Mouse (Mus musculus) WW6 (cell line): ENCODE data around the gene Mier2.

ENCODE experiments used
- DNase-seq: peaks from one replicate; pipeline ENCODE4 v3.0.0-alpha.2; 2013; ENCODE audit warnings: low read depth, low spot score

The Mier2 gene

DNA sequence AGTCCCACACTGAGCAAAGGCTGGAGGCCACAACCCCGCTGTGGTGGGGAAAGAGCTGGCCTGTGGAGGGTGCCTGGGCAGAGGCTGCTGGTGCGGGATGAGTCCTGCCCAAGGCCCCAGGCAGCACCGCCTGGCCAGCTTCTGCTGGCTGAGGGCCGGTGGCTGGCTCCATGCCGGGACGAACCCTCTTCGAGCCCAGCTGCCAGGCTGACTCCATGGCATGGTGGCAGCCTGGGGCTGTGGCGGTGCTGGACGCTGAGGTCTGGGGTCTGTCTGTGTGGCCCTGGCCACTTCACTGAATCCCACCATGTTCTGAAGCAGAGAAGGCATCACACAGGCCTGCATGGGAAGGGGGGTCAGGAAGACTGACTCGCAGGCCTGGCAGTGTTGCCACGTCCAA, 14.3 kb downstream of the Mier2 start:
- no peak for DNase-seq

GRCm38 (mm10) chr10:79539701-79540495, 15.1 kb downstream of the Mier2 start:
- no peak for DNase-seq

DNA sequence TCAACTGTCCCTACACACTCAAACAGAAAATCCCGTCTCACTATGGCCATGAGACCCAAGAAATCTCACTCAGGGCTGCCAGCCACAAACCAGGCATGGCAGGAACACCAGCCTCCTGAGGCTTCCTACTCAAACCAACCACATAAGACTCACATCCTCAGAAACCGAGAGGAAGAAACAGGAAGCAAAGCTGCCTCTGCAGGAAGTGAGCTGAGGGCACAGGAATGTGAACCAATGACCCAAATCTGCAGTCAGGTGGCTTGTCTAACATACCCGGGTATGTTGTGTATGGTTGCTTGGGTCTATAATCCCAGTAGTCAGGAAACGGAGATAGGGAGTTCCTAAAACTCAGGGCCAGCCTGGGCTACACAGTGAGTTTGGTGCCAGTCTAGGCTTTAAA, 16.1 kb downstream of the Mier2 start:
- no peak for DNase-seq

DNA sequence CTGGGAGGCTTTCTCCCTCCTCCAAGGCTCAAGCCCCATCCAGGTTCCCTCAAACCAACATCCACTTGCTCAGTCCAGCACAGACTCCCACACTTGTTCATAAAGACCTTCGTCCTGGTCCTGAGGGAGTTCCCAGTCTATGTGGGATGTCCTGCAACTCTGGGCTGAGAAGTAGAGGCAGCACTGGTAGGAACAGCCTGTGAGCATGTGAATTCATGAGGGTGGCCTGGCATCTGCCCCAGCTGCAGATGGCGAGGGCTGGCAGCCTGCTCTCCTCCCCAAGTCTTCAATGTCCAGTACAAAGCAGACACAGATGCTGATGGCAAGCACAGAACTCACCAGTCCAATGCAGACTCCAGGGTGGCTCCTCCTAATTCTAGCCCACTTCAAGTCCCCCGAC, 16.7 kb downstream of the Mier2 start:
- no peak for DNase-seq

- no peak for DNase-seq
These were observed 17.2 kb downstream of the Mier2 start for GRCm38 (mm10) chr10:79537781-79538180.

- no peak for DNase-seq
These were observed 17.7 kb downstream of the Mier2 start for GRCm38 (mm10) chr10:79537271-79537670.

- no peak for DNase-seq
These were observed 18.4 kb downstream of the Mier2 start for GRCm38 (mm10) chr10:79536461-79537080.

DNA sequence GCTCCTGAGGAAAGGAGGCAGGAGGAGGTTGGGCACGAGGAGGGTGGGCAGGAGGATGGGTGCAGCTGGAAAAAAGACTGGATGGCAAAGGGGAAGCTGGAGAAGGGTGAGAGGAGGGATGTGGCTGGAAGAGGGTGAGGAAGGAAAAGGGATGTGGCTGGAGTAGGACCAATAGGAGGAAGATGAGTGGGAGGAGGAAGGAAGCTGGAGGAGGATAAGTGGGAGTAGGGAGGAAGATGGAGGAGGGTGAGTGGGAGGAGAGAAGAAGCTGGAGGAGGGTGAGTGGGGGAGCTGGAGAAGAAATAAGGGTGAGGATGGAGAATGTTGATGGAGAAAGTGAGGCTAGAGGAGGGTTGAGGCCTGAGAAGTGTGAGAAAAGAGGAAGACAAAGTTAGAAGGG, 19.6 kb downstream of the Mier2 start:
- no peak for DNase-seq

- no peak for DNase-seq
These were observed 20.6 kb downstream of the Mier2 start for GRCm38 (mm10) chr10:79534426-79534825.

GRCm38 (mm10) chr10:79533126-79533911, 21.7 kb downstream of the Mier2 start, which contains the start of gene Plpp2:
Plpp2 (minus strand) TSS chr10:79533796.
- no peak for DNase-seq

GRCm38 (mm10) chr10:79532678-79533077, 22.3 kb downstream of the Mier2 start:
- DNase-seq: no peak

- DNase-seq: no peak
These were observed 23.4 kb downstream of the Mier2 start for GRCm38 (mm10) chr10:79531593-79531992.

GRCm38 (mm10) chr10:79530721-79531120, 24.3 kb downstream of the Mier2 start:
- DNase-seq: no peak

GRCm38 (mm10) chr10:79530241-79530640, 24.8 kb downstream of the Mier2 start:
- DNase-seq: no peak

DNA sequence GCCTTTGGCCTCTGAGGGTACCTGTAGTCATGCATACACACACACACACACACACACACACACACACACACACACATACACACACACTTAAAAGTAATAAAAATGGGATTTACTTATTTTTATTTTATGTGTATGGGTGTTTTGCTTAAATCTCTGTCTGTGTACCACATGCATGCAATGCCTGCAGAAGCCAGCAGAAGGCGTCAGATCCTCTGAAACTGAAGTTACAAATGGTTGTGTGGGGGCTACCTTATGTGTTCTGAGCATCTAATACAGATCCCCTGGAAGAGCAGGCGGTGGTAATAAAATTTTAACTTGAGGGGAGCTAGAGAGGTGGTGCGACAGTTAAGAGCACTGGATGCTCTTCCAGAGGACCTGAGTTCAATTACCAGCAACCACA, 26.9 kb downstream of the Mier2 start:
- no peak for DNase-seq

- DNase-seq: no peak
These were observed 27.6 kb downstream of the Mier2 start for GRCm38 (mm10) chr10:79527453-79527845.

DNA sequence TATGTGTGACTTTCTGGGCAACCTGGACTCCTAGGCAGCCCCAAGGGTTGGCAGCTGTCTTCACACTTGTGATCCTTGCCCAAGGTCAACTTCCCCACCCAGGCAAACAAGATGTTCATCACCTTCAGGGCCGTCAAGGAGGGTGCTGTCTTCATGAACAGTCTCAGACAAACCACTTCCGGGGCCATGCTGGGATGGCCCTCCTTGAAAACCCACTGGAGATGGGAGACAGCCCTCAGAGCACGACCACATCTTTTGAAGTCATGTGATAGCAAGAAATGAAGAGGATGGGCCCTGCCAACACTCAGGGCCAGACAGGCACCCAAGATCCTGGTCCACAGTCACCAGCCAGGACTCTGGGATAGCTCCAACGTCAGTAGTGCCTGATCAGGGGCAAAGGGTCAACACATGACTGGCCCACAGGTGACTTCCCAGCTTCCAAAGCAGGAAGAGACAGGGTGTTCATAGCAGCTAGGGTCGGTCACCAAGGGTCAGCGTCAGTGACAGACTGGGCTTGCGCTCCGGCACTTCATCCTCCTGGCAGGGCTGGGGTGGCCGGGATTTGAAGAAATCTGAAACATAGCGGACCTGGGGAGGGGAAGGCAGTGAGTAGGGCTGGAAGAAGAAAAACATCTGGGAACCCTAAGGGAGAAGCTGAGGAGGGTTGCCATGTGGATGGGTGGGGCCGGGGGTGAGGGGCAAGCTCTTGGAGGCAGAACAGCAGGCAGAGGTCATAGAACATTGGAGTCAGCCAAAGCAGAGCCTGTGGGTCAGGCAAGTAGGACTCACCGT, 28.1 kb downstream of the Mier2 start:
- no peak for DNase-seq

GRCm38 (mm10) chr10:79525456-79526325, 29.3 kb downstream of the Mier2 start:
- DNase-seq: no peak

DNA sequence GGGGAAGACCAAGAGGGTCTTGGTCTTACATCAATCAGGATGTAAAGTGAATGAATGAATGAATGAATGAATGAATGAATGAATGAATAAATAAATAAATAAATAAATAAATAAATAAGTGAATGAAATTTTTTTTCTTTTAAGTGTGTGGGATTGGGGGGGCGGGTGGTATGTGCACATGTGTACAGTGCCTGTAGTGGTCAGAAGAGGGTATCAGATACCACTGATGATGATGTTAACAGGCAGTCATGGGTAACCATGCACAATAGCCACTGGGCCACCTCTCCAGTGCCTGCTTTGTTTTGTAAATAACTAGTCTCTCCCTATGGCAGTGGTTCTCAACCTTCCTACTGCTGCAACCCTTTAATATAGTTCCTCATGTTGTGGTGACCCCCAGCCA, 30.6 kb downstream of the Mier2 start:
- no peak for DNase-seq

DNA sequence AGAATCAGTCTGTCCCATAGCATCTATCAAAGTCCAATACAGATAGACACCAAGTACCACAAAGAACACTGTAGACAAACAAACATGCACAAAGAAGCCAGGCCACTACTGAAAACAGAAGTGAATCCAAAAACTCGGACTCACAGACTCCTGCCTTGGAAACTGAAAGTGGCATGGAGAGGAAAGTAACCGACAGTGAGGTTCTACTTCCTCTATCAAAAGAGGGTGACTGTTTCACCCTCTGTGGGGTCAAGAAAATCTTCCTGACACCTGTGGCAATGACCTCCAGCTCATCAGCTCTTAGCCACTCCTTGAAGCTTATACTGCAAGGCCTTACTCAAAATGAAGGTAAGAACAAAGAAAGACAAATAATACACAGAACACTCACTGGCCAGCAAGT, 48.3 kb downstream of the Mier2 start:
- DNase-seq: no peak
